Mouse (Mus musculus): ENCODE data around the gene Atp7b.

- TF ChIP-seq CTCF (IDR thresholded peaks at IDR 0.05; ENCODE audit: control insufficient read depth, insufficient read depth, low read length), result no peak
- TF ChIP-seq POLR2A (IDR thresholded peaks at IDR 0.05; ENCODE audit: borderline replicate concordance, control insufficient read depth, low read depth, low read length), result no peak
Observed at GRCm38 (mm10) chr8:22025241-22025640, 34.9 kb downstream of the Atp7b start.

Data from bone marrow, adult 2 months (tissue).